Mouse (Mus musculus) activated CD4-positive, CD25-positive, alpha-beta regulatory T cell, adult 9 weeks (primary cell): Measurements from ENCODE around the gene Nox3. TPM values are rescaled to one million over a fixed set of nuclear protein-coding genes. Genes with fewer than 3 reads are reported as not detected.

Source experiments
- polyA plus RNA-seq: library from polyadenylated mRNA; unstranded; fragments of 100-300 nt; shearing (Covaris generic); gene quantifications from one replicate; pipeline ENCODE4 v1.2.1, GENCODE M21; 2017

The Nox3 gene
- not detected for polyA plus RNA-seq

DNA sequence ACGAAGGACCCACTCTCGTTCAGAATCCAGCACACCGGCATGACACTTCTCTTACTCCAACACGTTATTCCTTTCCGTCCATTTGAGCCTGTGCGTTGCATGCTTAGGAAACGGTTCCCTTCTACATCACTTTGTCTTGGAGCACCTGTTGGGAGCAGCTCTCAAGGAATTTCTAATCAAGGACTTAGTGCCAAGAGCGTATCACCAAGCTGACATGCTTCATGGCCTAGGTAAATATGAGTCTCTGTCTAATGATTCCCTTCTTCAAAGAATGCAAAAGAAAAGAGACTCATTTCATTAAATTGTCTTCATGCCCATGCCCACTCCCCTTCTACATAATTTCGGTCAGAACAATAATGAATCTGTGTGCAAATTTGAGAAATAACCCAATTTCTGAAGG is at the start of gene Nox3:
Gene Nox3 (minus strand): TSS at position 101 of the 400 bp plus-strand sequence.

Other genes with a start within 250 kb of the Nox3 start
- not detected for gene Cldn20, start 163.7 kb downstream of the Nox3 start, polyA plus RNA-seq
- gene Tfb1m, start 138.5 kb downstream of the Nox3 start, polyA plus RNA-seq, result 11.8 TPM